Mouse (Mus musculus): Measurements from ENCODE around the gene Shcbp1l. TPM values are rescaled to one million over a fixed set of nuclear protein-coding genes. Genes with fewer than 3 reads are reported as not detected.
"Not testable (repeated sequence)": the region's sequence is repeated elsewhere in the genome, so short reads cannot be mapped to it uniquely, and the experiment has no call there.

Gene Shcbp1l
- total RNA-seq, 2 experiments from 2014 or later = 0.13 to 0.38 TPM

- not testable (repeated sequence) for DNase-seq (ENCODE audit: low spot score in 2 of 2)
These were observed 8.6 kb upstream of the Shcbp1l start for GRCm38 (mm10) chr1:153416271-153416832.

GRCm38 (mm10) chr1:153417805-153418204 is 7.2 kb upstream of the Shcbp1l start:
- DNase-seq (ENCODE audit: low spot score in 2 of 2) = not testable (repeated sequence)

DNA sequence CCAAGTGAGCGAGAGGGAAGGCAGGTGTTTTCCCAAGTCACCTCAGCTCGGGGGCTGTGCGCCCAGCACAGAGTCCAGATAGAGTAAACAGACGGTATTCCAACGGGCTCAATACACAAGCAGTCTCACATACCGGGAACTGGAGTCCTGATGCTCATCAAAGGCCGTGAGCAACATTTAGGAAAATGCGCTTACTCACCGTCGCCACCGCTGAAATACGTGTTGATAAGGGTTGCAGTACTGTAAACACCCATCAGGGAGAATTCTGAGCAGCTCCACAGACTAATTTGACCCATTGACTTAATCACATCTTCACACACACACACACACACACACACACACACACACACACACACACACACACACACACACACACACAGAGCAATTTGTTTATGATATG is 691 bp upstream of the Shcbp1l start:
- DNase-seq (ENCODE audit: low spot score in 2 of 2) = no peak

GRCm38 (mm10) chr1:153431158-153431557 is 6.2 kb downstream of the Shcbp1l start:
- no peak for DNase-seq (ENCODE audit: low spot score in 2 of 2)

GRCm38 (mm10) chr1:153431701-153432100 is 6.7 kb downstream of the Shcbp1l start:
- no peak for DNase-seq (ENCODE audit: low spot score in 2 of 2)

GRCm38 (mm10) chr1:153432329-153432728 is 7.4 kb downstream of the Shcbp1l start:
- DNase-seq (ENCODE audit: low spot score in 2 of 2) = no peak

DNA sequence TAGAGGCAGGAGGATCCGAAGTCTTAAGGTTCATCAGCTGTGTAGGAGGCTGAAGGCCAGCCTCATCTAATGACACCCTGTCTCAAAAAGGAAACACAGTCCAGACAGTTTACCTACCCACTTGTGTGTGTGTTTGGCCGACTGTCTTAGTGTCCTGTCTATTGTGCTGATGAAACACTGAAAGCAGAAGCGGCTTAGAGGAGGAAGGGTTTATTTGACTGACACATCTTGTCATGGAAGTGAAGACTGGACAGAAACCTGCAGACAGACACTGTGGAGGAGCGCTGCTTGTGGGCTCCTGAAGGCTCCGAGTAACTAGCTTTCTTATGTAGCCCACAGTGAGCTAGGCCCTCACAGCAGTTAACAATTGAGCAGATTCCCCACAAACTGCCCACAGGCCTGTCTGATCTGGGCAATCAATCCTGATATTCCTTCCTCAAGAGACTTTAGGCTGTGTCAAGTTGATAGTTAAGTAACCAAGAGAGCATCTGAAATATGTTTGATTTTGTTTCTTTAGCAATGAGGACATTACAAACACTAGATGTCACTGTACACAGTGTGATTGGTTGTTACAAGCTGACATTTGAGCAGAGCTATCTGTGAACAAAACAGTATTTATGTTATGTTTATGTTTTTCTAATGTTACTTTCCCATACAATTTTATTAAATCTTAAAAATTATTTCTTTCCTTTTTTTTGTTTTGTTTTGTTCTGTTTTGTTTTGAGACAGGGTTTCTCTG is 9.1 kb downstream of the Shcbp1l start:
- no peak for DNase-seq (ENCODE audit: low spot score in 2 of 2)

DNA sequence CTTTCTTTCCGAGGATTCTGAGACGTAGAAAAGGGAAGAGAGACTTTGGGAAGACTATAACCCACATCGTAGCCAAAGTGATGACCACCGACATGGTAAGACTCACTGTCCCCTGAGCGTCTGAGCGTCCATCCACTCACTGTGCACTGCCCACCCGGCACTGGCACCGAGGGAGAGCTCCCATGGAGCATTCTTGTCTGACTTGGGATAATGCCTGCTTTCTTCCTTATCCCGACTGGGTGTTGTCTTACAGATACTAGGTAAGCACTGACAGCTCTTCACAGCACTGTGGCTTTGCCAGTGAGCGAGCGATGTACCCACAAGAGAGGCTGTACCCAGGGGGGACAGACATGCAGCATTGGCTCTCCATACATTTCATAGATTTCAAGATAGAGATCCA is 12.6 kb downstream of the Shcbp1l start:
- no peak for DNase-seq (ENCODE audit: low spot score in 2 of 2)

DNA sequence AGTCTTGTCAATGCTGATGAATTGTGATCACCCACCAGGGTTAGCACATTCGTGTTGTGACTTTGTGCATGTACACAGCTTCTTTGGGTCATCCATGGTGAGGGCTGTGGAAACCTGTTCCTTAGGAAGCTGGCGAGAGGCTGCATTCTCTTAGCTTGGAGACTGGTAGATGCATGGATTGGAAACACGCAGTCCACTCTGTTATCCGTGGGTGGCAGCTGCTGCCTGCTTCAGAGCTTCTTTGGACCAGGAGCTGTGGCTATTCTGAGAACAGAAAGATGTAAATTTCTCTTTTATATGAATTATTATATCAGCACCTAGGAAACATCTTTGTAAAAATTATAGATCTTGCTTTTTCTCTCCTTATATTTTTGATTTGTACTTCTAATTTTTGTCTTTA is 15.8 kb downstream of the Shcbp1l start:
- no peak for DNase-seq (ENCODE audit: low spot score in 2 of 2)

DNA sequence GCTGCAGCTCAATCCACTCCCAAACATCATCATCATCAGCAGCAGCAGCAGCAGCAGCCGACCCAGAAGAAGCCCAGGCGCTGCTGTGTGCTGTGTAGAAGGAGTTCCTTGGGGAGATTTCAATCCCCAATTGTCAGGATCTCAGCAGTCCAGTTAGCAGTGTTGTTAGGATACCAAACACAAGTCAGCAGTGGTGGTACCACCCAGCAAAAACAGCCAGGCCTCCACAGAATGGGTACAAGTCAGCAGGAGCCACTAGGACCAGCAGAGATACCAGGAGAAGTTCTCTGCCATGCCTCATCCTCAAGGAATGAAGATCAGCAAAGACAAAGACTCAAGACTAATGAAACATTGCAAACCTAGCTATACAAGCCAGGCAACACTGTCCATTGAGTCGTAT is 16.7 kb downstream of the Shcbp1l start:
- no peak for DNase-seq (ENCODE audit: low spot score in 2 of 2)

DNA sequence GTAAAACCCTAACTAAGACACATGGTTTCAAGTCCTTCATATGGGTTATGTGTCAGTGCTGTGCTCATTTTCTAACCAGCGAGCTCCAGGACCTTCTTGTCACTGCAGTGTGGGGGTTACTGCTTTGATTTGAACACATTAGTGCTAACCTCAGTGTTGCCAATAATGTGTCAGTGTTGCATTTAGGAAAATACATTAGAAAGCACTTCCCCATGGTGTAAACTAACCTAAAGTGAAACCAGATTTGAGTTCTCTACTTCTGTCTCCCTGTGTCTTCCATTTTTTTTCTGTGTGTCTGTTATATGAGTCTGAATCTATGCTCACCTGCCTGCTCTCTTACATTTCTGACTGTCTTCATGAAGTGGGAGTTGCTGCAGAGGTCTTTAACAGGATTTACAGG is 18.1 kb downstream of the Shcbp1l start:
- no peak for DNase-seq (ENCODE audit: low spot score in 2 of 2)

GRCm38 (mm10) chr1:153443632-153444031 is 18.7 kb downstream of the Shcbp1l start:
- DNase-seq (ENCODE audit: low spot score in 2 of 2) = no peak

DNA sequence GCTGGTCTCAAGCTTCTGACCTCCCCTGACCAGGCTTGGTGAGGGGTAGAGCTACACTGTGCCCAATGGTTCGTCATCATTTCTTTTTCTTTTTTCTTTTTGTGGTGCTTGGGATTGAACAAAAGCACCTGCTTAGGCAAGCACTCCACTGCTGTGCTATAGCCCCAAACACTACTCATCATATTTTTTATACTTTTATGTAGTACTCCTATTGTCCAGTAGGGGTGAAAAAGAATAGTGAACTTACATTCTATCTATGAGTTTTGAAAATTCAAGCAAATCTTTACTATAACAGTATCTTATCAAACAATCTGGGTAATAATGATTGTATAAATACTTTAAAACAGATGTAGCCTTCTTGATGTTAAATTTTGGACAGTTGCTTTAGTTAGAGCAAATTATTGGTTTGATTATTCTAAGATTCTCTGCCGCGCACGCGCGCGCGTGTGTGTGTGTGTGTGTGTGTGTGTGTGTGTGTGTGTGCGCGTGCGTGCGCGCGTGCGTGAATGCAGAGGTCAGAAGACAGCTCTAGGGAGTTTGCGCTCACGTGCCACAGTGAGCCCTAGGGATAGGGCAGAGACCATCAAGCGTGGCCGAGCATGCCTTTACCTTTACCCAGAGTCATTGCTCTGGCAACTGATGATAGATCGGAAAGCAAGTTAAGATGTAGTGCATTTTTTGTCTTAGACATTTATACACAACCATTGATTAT is 21.3 kb downstream of the Shcbp1l start:
- no peak for DNase-seq (ENCODE audit: low spot score in 2 of 2)

- DNase-seq (ENCODE audit: low spot score in 2 of 2) = peak; percentile 6 to 33
These were observed 26.5 kb downstream of the Shcbp1l start for GRCm38 (mm10) chr1:153451237-153452154.

DNA sequence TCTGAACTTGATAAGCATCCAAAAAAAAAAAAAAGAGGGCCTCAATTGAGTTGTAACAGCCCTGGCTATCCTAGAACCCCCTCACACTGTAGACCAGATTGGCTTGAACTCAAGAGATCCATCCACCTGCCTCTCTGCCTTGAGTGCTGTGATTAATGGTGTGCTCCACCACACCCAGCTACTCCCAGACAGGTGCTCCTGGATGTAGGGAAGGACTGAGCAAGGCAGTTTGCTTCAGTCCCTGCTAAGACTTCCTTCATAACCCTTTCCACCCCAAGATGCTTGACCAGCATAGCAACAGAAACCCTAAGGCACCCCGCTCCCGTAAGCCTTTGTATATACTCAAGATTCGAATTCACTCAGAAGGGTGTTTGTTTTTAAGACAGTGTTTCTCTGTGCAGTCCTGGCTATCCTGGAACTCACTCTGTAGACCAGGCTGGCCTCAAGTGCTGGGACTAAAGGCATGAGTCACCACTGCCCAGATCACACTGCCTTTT is 28.2 kb downstream of the Shcbp1l start:
- DNase-seq (ENCODE audit: low spot score in 2 of 2) = no peak

DNA sequence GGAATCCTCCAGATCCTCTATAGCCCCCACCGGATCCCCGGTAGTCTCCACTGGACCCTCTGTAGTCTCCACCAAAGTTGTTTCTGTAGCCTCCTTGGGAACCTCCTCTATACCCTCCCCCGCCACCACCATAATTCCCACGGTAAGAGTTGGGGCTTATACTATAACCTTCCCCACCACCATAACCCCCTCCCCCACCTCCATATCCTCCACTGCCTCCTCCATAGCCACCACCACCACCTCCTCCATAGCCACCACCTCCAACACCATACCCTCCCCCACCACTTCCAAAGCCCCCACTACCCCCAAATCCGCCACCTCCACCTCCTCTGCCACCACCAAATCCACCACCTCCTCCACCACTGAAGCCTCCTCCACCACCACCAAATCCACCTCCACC is 31.2 kb downstream of the Shcbp1l start:
- no peak for DNase-seq (ENCODE audit: low spot score in 2 of 2)

GRCm38 (mm10) chr1:153461796-153462195 is 36.8 kb downstream of the Shcbp1l start:
- peak in 1 of 2 experiments; percentile 5 for DNase-seq (ENCODE audit: low spot score in 2 of 2)

GRCm38 (mm10) chr1:153479296-153479695 is 54.3 kb downstream of the Shcbp1l start:
- DNase-seq (ENCODE audit: low spot score in 2 of 2) = no peak

DNA sequence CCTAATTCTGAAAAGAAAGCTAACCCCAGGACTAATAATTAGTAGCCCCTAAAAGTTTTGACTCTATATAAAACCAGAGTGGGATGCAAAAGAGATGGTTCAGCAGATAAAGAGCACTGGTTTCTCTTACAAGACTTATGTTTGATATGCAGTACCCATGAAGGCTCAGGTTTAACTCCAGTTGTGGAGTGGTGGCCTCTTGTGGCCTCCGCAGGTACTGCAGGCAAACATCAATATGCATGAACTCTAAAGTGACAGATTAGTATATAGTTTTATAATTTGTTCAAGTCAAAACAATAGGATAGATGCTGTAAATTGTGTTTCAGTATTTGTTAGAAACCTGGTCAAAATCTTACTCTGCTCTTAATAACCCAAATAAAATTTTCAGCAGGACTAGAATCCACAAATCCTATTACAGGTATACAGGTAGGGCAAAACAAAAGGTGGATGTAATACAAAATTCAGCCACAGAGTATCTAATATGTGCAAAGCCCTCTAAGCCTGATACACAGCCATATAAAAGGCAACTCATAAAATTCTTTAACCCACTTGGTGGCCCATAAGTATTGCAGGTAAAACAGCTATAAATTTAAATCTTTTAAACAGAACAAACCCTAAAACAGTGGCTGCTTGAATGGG is 55.5 kb downstream of the Shcbp1l start:
- DNase-seq (ENCODE audit: low spot score in 2 of 2) = peak; percentile 70 to 77

DNA sequence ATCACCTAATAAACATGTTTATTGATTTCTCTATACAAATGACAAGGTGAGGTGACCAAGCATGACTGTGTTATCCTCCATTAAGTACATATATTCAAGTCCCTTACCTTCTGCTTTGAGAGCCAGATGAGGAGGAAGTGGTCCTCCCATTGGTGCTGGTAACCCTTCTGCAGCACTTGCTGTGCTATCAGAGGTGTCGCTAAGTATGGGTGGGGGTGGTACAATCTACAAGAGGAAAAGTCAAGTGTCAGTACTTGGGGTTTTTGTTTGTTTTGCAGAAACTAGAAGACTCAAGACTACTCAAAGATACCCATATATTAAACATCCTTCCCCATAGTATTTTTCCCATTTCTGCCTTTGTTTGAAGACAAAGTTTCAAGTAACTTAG is 56.1 kb downstream of the Shcbp1l start:
- DNase-seq (ENCODE audit: low spot score in 2 of 2) = no peak

Data from adrenal gland, adult 18-20 months (tissue).